Mouse (Mus musculus) liver, embryonic 14.5 days (tissue): ENCODE measurements around the gene Scrn1. TPM values are rescaled to one million over a fixed set of nuclear protein-coding genes. Genes with fewer than 3 reads are reported as not detected.

Experiments
- ATAC-seq: fragments of 200-750 bp; cut with Nextera tagmentation; 2 replicates; pipeline ENCODE4 v1.8.0; 2017; ENCODE audit warnings: moderate number of reproducible peaks, mild to moderate bottlenecking, moderate library complexity; ENCODE audit not compliant: insufficient read depth
- DNase-seq, 3 experiments: peaks; one replicate each; pipeline ENCODE4 v3.0.0-alpha.2; 2012 to 2013; ENCODE audit warnings: low read depth in 3 of 3, low spot score in 3 of 3
- H3K27ac ChIP-seq: fragments of 300-500 bp; sonication (generic); 2 replicates; pipeline ENCODE4 v1.5.1; 2014; ENCODE audit warnings: moderate library complexity, mild to moderate bottlenecking, control low read depth, inconsistent platforms
- H3K27me3 ChIP-seq: fragments of 300-500 bp; sonication (generic); 2 replicates; pipeline ENCODE4 v1.6.1; 2014; ENCODE audit warnings: mild to moderate bottlenecking, low read length, moderate library complexity; ENCODE audit not compliant: control insufficient read depth, insufficient read depth
- H3K36me3 ChIP-seq: fragments of 300-500 bp; sonication (generic); replicated peaks from 2 replicates; pipeline ENCODE4 v1.6.1; 2014; ENCODE audit warnings: low read depth; ENCODE audit not compliant: control insufficient read depth, insufficient read depth
- H3K4me1 ChIP-seq, 2 experiments: fragments of 200-500 bp in 1 of 2; fragments of 300-500 bp in 1 of 2; sonication (generic) in 1 of 2; replicated peaks; 2 replicates each; pipeline ENCODE4 v1.6.1; 2012 to 2014; ENCODE audit warnings: antibody characterized with exemption in 1 of 2, inconsistent platforms in 1 of 2, low read length in 1 of 2; ENCODE audit not compliant: control insufficient read depth in 2 of 2, insufficient read depth in 2 of 2
- H3K4me2 ChIP-seq: fragments of 300-500 bp; sonication (generic); 2 replicates; pipeline ENCODE4 v1.6.1; 2014; ENCODE audit warnings: low read depth, mild to moderate bottlenecking, control low read depth, moderate library complexity
- H3K4me3 ChIP-seq, 2 experiments: fragments of 200-500 bp in 1 of 2; fragments of 300-500 bp in 1 of 2; sonication (generic) in 1 of 2; 2 replicates each; pipeline ENCODE4 v1.5.1; 2012 to 2014; ENCODE audit warnings: low read depth in 2 of 2, low read length in 2 of 2, mild to moderate bottlenecking in 2 of 2, control low read depth in 1 of 2, inconsistent platforms in 1 of 2, moderate library complexity in 1 of 2; ENCODE audit not compliant: insufficient read depth in 1 of 2
- H3K9ac ChIP-seq: fragments of 300-500 bp; sonication (generic); replicated peaks from 2 replicates; pipeline ENCODE4 v1.6.1; 2014; ENCODE audit warnings: mild to moderate bottlenecking, control low read depth, moderate library complexity
- H3K9me3 ChIP-seq: fragments of 300-500 bp; sonication (generic); 2 replicates; pipeline ENCODE4 v1.6.1; 2016; ENCODE audit warnings: low read length, mixed read lengths; ENCODE audit not compliant: control insufficient read depth
- CTCF ChIP-seq: IDR thresholded peaks from 2 replicates; pipeline ENCODE4 v1.5.1; 2016; ENCODE audit warnings: antibody characterized with exemption, low read depth, control low read depth
- EP300 ChIP-seq: IDR thresholded peaks from 2 replicates; pipeline ENCODE4 v1.6.1; 2016; ENCODE audit warnings: antibody characterized with exemption, low read depth
- WGBS: fragments of 180-500 bp; shearing (Covaris S2); extraction: QIAGEN DNeasy Blood & Tissue Kit; methylation state at CpG from one replicate; pipeline ENCODE4 v1.1.7; 2014; ENCODE audit not compliant: insufficient replicate concordance; 5-methylcytosine and 5-hydroxymethylcytosine counted together
- polyA plus RNA-seq, 2 experiments: library from polyadenylated mRNA; depleted of rRNA in 1 of 2; stranded (reverse) in 1 of 2; unstranded in 1 of 2; fragments of >200 nt; fragmentation: Nextera tagmentation in 1 of 2; extraction: Ambion mirVana in 1 of 2; gene quantifications; 2 replicates each; pipeline versions ENCODE4 v1.2.1 to v1.2.3; 2012 to 2014

The Scrn1 gene
- polyA plus RNA-seq, 2 experiments, result 0.13 to 0.24 TPM

GRCm38 (mm10) chr6:54460915-54461671 lies 105.2 kb downstream of the Scrn1 start:
- no peak for ATAC-seq
- 65% methylated on average over 13 of the region's 13 CpGs for WGBS
- Histone ChIP-seq H3K27me3 (no peaks in the 10 kb centered on the region), H3K4me1 (peaks cover 0 to 2% of the 10 kb centered on the region in 2 experiments; a peak in 2 of 4 replicates), H3K36me3 (no peaks in the 10 kb centered on the region), H3K27ac (no peak overlapping the region), H3K4me2 (no peak overlapping the region), H3K9me3 (no peaks in the 10 kb centered on the region), H3K4me3 (no peak overlapping the region), H3K9ac (no peak overlapping the region)
- DNase-seq, result no peak
- no peak for TF ChIP-seq EP300

- no peak for TF ChIP-seq CTCF
- TF ChIP-seq EP300, result no peak
- Histone ChIP-seq H3K36me3 (no peaks in the 10 kb centered on the region), H3K9ac (no peak overlapping the region), H3K4me3 (no peak overlapping the region), H3K27me3 (no peaks in the 10 kb centered on the region), H3K9me3 (no peaks in the 10 kb centered on the region), H3K27ac (no peak overlapping the region), H3K4me1 (peaks cover 0 to 2% of the 10 kb centered on the region in 2 experiments; a peak in 2 of 4 replicates), H3K4me2 (no peak overlapping the region)
- DNase-seq (no peak), ATAC-seq (no peak)
- 63% methylated on average over 6 of the region's 6 CpGs for WGBS
These were observed 105.9 kb downstream of the Scrn1 start for GRCm38 (mm10) chr6:54460172-54460914.

- no peak overlapping the region for H3K4me3 ChIP-seq
- no peaks in the 10 kb centered on the region; a peak in 1 of 4 replicates for H3K4me1 ChIP-seq
- WGBS, result 50% methylated on average over 7 of the region's 7 CpGs
- H3K9me3 ChIP-seq, result no peaks in the 10 kb centered on the region
- no peaks in the 10 kb centered on the region for H3K27me3 ChIP-seq
- DNase-seq, result no peak
- H3K36me3 ChIP-seq, result no peaks in the 10 kb centered on the region
- no peak for ATAC-seq
- no peak overlapping the region for H3K9ac ChIP-seq
- no peak for TF ChIP-seq CTCF
- no peak for TF ChIP-seq EP300
- H3K27ac ChIP-seq, result no peak overlapping the region
- H3K4me2 ChIP-seq, result no peak overlapping the region
These were observed 106.6 kb downstream of the Scrn1 start for GRCm38 (mm10) chr6:54459661-54460060.

Other genes starting within 250 kb of the Scrn1 start
- 0.33 and 0.39 TPM in 2 replicates for gene Prr15, start 240.7 kb downstream of the Scrn1 start, polyA plus RNA-seq (2012; rRNA removed)
- 0.53 and 0.66 TPM in 2 replicates for gene Prr15, start 240.7 kb downstream of the Scrn1 start, polyA plus RNA-seq (2014; fragmentation: Nextera tagmentation; extraction: Ambion mirVana)
- gene Wipf3, start 136.9 kb downstream of the Scrn1 start, polyA plus RNA-seq (2012; rRNA removed), result 0.16 and 0.19 TPM in 2 replicates
- gene Wipf3, start 136.9 kb downstream of the Scrn1 start, polyA plus RNA-seq (2014; fragmentation: Nextera tagmentation; extraction: Ambion mirVana), result 0.09 TPM in 2 replicates
- gene Plekha8, start 28.6 kb upstream of the Scrn1 start, polyA plus RNA-seq (2012; rRNA removed), result 1.2 and 1.7 TPM in 2 replicates
- 2.6 and 3.7 TPM in 2 replicates for gene Plekha8, start 28.6 kb upstream of the Scrn1 start, polyA plus RNA-seq (2014; fragmentation: Nextera tagmentation; extraction: Ambion mirVana)
- 2.5 and 3.5 TPM in 2 replicates for gene Fkbp14, start 30.8 kb upstream of the Scrn1 start, polyA plus RNA-seq (2012; rRNA removed)
- gene Fkbp14, start 30.8 kb upstream of the Scrn1 start, polyA plus RNA-seq (2014; fragmentation: Nextera tagmentation; extraction: Ambion mirVana), result 3.7 and 4.0 TPM in 2 replicates
- gene Mturn, start 115.1 kb upstream of the Scrn1 start, polyA plus RNA-seq (2012; rRNA removed), result 0.26 and 0.47 TPM in 2 replicates
- gene Mturn, start 115.1 kb upstream of the Scrn1 start, polyA plus RNA-seq (2014; fragmentation: Nextera tagmentation; extraction: Ambion mirVana), result 0.75 and 0.81 TPM in 2 replicates